Mouse (Mus musculus): ENCODE results near the gene Psg16.
A peak's percentile ranks its signal among the peaks of the same experiment; 100 is the strongest.
"Not testable (repeated sequence)": the region's sequence is repeated elsewhere in the genome, so short reads cannot be mapped to it uniquely, and the experiment has no call there.

Psg16 gene

GRCm38 (mm10) chr7:17056081-17056581 is 17.7 kb upstream of the Psg16 start:
- DNase-seq (ENCODE audit: low read depth, low spot score), result peak; percentile 68

DNA sequence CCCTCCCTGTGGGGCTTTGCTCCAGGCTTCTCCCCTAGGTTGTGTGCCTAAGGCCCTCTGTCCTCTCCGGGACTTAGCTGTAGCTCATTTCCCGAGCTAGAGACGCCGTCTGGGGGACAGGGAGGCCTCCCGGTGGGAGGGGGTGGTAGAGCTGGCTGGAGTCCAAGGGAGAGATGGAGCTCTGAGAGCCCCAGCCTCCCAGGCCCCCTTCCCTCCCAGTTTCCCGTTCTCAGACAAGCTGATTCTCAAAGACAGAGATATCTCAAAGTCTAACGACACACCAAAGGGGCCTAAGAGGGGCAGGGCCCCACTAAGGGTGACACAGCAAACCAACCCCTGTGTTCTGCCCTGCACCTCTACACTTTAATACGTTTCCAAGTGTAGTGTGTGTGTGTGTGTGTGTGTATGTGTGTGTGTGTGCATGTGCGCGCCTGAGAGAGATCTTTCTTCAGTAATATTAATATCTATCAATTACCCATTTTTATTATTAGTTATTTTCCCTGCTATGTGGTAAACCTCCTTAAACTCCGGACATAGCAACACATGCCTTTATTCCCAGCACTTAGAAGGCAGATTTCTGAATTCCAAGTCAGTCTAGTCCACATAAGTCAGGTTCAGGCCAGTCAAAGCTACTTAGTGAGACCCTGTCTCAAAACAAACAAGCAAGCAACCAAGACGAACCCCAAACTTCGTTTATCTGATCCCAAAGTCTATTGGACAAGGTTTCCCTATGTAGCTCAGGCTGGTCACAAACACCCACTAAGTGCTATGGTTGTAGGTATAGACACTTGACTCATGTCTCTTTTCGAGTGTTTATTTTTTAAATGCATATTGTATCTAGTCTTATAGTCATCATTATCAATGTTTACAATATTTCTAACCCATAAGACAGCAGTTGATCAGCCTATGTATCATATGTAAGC is 17.0 kb upstream of the Psg16 start:
- DNase-seq (ENCODE audit: low read depth, low spot score), result no peak

GRCm38 (mm10) chr7:17058071-17058689 is 15.7 kb upstream of the Psg16 start:
- DNase-seq (ENCODE audit: low read depth, low spot score), result no peak

- DNase-seq (ENCODE audit: low read depth, low spot score), result no peak
These were observed 14.9 kb upstream of the Psg16 start for GRCm38 (mm10) chr7:17058816-17059462.

- no peak for DNase-seq (ENCODE audit: low read depth, low spot score)
These were observed 14.4 kb upstream of the Psg16 start for GRCm38 (mm10) chr7:17059463-17059844.

GRCm38 (mm10) chr7:17060031-17060781 is 13.6 kb upstream of the Psg16 start:
- no peak for DNase-seq (ENCODE audit: low read depth, low spot score)

GRCm38 (mm10) chr7:17060782-17061605 is 12.8 kb upstream of the Psg16 start:
- no peak for DNase-seq (ENCODE audit: low read depth, low spot score)

DNA sequence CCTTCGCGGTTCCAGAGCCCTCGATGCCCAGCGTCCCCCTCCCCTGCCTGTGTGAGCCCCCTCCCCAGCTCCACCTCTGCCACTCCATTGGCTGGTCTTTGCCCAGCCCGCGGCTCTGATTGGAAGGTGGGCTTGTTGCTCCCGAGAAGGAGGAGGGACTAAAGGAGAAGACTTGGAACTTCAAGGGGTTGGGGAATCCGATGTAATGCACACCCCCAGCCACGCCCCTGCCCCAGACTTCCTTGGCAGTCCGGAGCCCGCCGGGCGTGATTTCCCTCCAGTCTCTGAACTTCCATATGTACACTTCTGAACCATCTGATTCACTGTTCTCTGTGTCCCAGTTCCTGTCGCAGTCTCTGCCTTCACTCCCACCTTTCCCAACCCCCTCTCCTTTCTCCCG is 11.5 kb upstream of the Psg16 start, which contains the start of gene Hif3a:
Gene Hif3a, minus strand, starts transcription at position 39 of the 400 bp plus-strand sequence.
- no peak for DNase-seq (ENCODE audit: low read depth, low spot score)

- DNase-seq (ENCODE audit: low read depth, low spot score), result no peak
These were observed 11.0 kb upstream of the Psg16 start for GRCm38 (mm10) chr7:17062845-17063244.

DNA sequence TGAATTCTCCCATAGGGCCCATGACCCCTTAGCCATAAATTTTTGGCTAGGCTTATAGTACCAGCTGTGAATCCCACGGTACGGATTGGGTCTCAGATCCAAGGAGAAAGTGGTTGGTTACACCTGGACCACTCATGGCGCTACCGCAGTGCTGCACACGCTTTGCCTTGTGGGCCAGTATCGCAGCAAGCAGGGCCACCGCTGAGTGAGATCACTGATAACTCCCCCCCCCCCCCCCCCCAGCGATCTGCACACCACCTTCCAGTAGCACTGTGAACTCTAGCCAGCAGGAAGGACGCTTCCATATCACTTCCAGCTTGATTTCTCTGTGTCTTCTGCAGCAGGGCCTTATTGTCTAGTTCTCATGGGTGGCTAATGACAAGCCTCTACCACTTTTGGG is 8.2 kb upstream of the Psg16 start:
- DNase-seq (ENCODE audit: low read depth, low spot score), result no peak

- no peak for DNase-seq (ENCODE audit: low read depth, low spot score)
These were observed 7.4 kb upstream of the Psg16 start for GRCm38 (mm10) chr7:17066412-17066811.

DNA sequence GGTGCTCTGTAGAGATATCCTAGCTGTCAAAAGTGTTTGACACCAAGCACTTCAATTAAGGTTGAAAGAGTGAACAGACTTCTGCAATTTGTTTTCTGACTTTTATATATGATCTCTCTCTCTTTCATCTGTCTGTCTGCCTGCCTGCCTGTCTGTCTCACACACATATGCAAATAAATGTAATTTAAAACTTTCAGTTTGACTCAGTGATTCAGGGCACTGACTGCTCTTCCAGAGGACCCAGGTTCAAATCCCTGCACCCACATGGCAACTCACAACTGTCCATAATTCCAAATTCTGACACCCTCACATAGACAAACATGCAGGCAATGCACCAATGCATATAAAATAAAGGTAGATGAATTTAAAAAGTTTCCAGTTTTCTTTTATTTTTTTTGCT is 6.8 kb upstream of the Psg16 start:
- DNase-seq (ENCODE audit: low read depth, low spot score), result no peak

GRCm38 (mm10) chr7:17067651-17068050 is 6.2 kb upstream of the Psg16 start:
- DNase-seq (ENCODE audit: low read depth, low spot score), result not testable (repeated sequence)

DNA sequence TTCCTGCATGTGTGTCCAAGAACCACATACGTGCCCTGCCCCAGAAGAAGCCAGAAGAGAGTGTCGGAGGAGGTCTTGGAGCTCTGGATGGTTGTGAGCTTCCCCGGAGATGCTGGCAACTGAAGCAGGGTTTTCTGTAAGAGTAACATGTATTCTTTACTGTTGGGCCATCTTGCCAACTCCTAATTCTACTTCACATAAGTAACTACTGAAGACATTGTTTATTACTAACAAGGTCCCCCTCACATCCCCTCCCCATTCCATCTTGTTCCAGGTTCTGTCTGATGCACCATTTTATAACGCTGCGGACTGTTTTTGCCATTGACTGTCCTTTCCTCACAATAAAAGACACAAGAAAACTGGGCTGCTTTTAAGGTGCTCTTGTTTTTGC is 332 bp upstream of the Psg16 start:
- DNase-seq (ENCODE audit: low read depth, low spot score), result no peak

DNA sequence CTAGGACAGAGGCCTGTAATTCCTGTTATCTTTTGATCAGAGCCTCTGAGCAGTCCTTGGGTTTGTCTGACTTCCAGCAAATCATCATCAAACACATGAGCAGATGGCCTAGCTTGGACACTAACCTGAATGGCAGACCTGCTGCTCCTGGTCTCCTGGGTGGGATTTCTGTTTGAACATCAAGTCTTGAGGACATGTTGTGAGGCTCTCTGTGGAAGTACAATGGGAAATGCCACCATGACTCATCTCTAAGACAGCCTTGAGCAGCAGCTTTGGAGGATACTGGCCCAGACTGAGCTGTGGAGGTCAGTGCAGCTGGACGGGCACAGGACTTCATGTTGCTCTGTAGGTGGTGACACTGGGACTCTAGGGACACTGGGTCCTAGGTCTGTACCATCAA is 2.7 kb downstream of the Psg16 start:
- no peak for DNase-seq (ENCODE audit: low read depth, low spot score)

DNA sequence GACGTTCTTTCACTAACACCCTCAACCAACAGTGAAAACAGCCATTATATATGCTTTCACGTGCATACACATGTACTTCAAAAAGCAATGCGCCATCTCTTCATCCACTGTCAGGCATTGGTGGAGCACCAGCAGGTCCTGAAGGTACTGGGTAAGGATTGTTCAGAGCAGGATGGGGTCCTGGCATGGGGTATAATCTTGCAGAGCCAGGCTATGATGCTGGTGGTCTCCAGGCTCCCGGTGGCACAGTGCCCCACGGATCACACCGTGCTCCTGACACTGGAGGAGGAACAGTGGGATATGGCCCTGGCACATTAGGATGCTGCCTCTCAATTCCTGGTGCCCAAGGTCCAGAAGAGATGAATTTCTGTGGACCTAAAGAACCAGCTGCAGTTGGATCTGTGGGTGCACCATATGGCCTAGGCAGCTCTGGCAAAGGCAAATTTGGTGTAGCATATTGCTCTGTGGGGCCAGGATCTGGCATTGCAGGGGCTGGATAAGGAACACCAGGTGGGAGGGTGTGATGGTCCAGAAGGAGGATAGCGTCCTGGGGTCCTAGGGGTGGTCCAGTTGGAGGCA is 4.3 kb downstream of the Psg16 start:
- DNase-seq (ENCODE audit: low read depth, low spot score), result no peak

DNA sequence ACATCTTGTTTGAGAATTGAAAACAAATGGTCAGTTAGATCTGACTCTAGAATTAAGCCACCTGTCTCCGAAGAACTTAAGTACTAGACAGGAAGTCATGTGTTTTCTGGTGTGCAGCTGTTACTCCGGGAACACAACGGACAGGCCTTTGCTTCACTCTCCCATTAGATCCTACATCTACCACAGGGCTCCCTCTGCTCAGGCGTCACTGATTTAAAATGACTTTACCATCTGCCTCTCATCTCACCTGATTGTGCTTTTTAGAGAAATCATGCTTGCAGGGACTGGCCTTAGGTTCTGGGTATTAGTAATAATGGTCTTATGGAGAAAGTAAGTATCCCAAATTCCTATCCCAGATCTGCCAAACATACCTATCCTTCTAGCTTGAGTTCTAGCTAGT is 8.9 kb downstream of the Psg16 start:
- no peak for DNase-seq (ENCODE audit: low read depth, low spot score)

DNA sequence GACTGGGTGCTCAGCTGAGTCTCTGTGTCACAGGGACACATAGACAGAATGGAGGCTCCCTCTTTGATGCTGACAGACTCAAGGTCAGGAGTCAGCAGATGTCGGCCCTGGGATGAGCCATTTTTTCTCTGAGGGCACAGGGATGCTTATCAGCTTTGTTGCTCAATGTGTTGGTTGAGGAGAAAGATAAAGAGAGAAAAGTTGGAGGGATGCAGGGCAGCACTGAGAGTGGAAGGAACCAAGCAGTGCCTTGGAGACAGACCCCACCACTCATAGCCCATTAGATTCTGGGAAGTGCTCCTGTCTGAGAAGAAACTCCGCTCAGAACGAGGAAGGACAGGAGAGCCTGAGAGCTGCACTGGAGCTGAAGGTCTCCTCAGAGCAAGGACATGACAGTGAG is 13.9 kb downstream of the Psg16 start:
- DNase-seq (ENCODE audit: low read depth, low spot score), result no peak

DNA sequence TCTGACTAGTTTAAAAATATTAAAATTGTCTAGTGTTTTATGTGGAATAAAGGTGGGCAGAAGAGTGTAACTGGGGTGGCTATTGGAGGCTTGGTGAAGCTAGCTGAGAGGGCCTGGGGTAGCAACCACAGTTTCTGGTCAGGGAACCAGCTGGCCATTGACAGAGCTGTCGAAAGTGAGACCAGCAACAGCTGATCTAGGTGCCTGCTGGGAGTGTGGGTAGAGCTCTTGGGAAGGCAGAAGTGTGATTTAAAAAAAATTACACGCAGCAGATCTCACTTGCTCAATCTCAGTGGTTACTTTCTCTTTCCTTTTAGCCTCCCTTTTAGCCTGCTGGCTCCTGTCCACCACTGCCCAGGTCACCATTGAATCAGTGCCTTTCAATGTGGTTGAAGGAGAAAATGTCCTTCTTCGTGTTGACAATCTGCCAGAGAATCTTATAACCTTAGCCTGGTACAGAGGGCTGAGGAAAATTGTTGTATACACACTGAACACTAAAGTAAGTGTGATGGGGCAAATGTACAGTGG is 16.3 kb downstream of the Psg16 start:
- no peak for DNase-seq (ENCODE audit: low read depth, low spot score)

GRCm38 (mm10) chr7:17091280-17091679 is 17.4 kb downstream of the Psg16 start:
- DNase-seq (ENCODE audit: low read depth, low spot score), result no peak

All from retina, adult 2 months (tissue).